Mouse (Mus musculus): ENCODE results near the gene Mpo. TPM values are rescaled to one million over a fixed set of nuclear protein-coding genes. Genes with fewer than 3 reads are reported as not detected.

Gene Mpo
- polyA plus RNA-seq, 2 experiments from 2014 or later = not detected

GRCm38 (mm10) chr11:87758161-87758911 is 35.0 kb upstream of the Mpo start:
- no peak for ATAC-seq

DNA sequence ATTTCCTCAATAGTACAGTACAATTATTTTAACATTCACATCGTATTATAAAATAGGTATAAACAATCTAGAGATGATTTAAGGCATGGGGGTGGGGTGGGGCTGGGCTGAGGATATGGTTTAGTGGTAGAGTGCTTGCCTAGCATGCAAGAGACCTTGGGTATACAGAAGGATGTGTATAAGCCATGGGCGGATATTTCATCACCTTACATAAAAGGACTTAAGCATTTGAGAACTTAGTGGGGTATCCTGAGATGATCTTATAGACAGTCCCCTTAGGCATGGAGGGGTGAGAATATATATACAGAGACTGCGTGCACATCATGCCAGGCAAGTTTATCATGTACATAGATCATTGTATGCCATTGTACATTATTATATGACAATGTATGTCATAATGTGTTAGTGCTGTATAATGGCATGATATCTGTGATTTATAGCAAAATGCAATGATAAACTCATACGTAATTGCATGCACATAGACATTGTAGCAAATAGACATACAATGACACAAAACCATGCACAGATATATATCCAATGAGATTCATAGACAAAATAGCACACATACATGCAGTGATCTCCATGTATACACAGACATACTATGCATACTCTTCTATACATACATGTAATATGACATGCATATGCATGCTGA is 34.3 kb upstream of the Mpo start:
- ATAC-seq = peak; percentile 9

- ATAC-seq = peak; percentile 16
These were observed 33.8 kb upstream of the Mpo start for GRCm38 (mm10) chr11:87759609-87760005.

DNA sequence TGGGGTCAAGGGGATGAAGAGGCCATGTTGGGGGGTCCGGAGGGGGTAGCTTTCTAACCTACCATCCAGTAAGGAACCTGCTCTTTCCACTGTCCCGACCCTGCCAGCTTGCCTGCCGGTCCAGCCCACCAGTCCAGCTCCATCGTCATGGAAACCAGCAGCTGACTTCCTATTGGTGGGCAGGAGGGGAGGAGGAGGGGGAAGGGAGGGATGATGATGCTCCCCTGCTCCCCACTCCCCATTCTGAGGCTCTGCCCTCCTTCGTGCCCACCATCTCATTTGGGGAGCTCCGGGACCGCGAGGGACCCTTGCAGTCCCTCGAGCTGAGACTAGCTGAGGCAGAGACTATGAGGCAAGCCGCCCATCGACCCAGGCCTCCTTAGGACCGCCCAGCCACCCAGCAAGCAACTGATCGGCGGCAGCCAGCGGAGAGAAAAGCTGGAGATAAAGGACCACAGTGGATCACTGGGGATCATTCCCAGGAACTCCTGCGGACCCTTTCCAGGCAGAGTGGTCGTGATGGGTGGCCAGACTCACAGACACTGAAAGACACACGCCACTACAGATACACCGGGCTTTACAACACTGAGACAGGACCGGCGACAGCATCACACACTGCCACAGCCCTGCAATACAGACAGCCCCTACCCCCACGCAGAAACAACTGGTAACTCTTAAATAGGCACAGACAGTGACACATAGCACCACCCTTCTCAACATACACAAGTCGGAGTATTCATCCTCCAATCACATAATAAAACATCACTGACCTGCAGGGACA is 32.9 kb upstream of the Mpo start, which contains the start of gene Tspoap1:
TSS of gene Tspoap1 (plus strand) at position 241 of the 781 bp plus-strand sequence.
- ATAC-seq = no peak

GRCm38 (mm10) chr11:87761181-87761721 is 32.1 kb upstream of the Mpo start:
- no peak for ATAC-seq

DNA sequence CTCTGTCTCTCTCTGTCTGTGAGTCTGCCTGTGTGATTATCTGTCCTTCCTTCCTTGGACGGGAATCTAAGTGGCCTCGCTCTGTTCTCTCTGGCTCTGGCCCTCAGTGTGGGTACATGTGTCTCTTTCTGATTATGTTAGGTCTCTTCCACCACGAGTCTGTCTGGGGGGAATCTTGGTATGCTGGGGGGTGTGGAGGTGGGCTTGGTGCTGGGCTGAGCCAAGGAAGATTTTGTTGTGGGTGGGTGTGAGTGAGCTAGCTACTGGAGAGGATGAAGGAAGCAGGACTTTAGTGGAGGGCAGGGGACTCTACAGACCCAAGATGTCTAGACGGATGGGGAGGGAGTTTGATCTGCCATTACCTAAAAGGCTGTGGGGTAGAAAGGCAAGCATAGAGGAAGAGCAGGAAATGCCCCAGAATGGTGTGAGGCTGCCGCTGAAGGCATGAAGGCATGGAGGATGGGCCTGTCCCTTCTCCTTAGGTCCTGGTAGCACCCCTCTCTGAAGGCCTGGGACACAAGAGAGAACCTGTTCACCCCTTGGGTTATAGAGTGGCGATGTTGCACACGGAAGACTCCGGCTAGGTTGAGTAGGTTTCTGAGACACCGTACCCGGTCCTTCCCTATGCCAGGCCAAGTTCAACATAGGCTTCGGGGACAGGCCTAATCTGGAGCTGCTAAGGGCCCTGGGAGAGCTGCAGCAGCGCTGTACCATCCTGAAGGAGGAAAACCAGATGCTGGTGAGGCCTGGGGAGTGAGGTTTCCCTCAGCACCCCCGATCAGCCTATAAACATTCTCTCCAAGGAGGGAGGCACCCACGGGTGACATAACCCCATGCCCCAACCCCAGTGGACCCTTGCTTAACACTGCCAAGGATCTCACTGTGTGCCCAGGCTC is 31.3 kb upstream of the Mpo start:
- ATAC-seq = no peak

DNA sequence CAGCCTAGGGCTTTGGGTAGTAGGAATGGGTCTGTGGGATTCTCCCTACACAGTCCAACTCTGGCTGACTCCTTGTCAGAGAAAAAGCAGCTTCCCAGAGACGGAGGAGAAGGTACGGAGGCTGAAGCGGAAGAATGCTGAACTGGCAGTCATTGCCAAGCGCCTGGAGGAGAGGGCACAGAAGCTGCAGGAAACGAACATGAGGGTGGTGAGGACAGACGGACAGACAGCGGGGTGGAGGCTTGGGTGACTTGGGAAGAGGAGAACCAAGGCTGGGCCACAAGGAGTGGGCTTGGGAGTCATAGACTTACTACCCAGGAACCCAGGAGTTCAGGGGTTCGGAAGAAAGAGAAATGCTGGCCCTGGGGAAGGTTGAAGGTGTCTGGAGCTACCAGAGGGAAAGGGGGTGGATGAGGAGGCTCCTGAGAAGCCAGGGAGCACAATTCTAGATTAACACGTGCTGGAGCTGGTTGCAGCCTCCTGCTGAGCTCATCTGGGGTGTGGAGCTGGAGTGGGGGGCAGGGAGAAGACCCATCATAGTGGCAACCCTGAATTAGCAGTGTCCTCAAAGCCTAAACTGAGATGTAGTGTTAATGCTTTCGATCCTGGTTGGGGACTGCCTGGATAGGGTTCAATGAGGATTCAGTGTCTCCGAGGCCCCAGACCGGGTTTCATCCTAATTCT is 30.5 kb upstream of the Mpo start:
- ATAC-seq = no peak

GRCm38 (mm10) chr11:87763511-87763987 is 29.8 kb upstream of the Mpo start:
- no peak for ATAC-seq

DNA sequence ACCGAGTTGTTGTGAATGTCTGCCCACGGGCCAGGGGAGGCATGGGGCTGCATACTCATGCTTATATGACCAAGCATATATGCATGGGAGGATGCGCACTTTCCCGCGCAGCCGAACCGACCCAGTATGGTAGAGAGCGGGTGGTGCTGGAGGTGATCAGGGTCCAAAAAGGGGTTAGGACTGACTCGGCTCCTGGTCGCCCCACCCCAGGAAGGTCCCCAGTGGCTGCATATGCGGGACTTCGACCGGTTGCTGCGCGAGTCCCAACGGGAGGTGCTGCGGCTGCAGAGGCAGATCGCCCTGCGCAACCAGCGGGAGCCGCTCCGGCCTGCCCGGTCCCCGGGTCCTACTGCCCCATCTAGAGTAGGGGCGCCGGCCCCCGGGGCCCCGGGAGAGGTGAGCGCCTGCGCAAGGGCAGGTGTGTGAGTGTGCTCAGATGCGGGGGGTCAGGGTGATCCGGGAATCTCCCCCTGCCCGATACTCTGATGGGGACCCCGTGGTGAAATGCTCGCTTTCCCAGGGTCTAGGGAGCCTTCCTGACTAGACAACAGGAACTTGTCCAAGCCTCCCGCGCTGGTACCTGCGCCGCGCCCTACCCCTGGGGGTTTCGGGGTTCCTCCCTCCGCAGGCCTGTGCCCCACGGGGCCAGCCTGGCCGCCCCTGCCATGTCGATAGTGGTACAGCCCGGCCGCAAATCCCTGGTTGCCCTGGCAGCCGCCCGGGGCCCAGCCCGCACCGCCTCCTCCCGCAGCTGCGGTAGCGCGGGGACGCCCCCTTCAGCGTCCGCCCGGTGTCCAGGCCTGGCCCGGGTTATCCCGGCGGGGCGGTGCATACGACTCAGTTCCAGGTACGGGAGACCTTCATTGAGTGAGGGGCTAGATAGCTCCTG is 29.1 kb upstream of the Mpo start:
- ATAC-seq = no peak

DNA sequence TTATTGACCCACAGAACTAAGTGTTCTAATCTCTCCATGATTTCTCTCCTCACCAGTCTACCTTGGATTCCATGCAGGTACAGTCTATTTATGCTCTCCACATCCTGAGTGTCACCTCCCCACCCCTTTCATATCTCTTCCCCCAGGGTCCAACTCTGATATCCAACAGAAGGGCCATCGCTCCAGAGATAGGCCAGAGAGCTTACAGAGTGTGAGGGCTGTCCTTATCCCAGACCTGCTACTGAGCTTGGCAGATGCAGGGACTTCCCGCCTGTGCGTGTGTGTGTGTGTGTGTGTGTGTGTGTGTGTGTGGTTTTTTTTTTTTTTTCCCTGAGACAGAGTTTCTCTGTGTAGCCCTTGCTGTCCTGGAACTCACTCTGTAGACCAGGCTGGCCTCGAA is 24.6 kb upstream of the Mpo start:
- no peak for ATAC-seq

DNA sequence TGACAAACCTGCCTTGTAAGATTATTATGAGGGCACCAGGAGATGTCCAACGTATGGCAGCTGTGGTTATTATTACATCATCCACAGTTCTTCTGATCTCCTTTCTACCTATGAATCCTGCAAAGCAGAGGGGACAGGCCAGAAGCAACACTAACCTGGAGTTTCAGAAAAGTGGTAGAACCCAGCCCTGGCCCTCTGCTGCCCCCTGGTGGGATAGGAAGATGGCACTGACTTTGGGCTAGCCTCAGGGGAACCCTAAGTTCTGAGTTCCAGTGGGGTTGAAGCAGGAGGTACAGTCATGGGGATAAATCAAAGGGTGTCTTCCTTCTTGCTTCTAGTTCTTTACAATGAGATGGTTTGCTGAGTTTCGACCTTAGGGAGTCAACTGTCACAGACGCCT is 22.4 kb upstream of the Mpo start:
- ATAC-seq = peak; percentile 82

- no peak for ATAC-seq
These were observed 21.0 kb upstream of the Mpo start for GRCm38 (mm10) chr11:87772354-87772753.

GRCm38 (mm10) chr11:87778100-87778765 is 15.1 kb upstream of the Mpo start:
- no peak for ATAC-seq

DNA sequence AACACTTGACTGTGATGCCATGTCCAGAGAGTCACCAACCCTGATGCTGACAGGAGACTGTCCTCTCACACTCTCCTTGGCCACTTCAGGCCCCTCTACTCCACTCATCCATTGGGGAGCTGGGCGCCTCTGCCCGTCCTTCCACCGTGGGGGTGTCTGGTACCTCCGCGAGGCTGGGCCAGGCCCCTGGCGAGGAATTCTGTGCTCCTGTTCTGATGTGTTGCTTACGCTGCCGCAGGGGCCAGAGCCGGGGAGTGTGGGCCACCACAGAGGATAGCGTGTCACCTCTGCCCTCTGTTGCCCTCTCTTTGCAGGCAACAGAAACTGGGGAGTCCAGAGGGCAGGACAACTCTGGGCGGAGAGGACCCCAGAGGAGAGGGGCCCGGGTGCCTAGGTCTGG is 14.5 kb upstream of the Mpo start:
- ATAC-seq = no peak

DNA sequence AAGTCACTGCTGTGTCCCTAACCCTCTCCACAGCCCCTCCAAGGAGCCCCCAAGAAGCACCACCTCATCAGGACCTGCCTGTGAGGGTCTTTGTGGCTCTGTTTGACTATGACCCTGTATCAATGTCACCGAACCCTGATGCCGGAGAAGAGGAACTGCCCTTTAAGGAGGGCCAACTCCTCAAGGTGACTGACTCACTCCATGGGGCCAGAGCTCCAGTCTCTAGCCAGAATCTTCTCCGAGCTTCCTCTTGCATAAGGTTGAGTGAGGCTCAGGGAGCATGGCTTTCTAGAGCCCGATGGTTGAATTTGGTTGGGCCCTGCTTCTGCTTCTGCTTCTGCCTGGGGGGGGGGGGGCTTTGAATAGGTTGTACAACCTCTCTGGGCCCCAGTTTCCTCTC is 14.0 kb upstream of the Mpo start:
- ATAC-seq = no peak

GRCm38 (mm10) chr11:87780130-87780529 is 13.3 kb upstream of the Mpo start:
- ATAC-seq = no peak

GRCm38 (mm10) chr11:87790088-87790487 is 3.3 kb upstream of the Mpo start:
- no peak for ATAC-seq

DNA sequence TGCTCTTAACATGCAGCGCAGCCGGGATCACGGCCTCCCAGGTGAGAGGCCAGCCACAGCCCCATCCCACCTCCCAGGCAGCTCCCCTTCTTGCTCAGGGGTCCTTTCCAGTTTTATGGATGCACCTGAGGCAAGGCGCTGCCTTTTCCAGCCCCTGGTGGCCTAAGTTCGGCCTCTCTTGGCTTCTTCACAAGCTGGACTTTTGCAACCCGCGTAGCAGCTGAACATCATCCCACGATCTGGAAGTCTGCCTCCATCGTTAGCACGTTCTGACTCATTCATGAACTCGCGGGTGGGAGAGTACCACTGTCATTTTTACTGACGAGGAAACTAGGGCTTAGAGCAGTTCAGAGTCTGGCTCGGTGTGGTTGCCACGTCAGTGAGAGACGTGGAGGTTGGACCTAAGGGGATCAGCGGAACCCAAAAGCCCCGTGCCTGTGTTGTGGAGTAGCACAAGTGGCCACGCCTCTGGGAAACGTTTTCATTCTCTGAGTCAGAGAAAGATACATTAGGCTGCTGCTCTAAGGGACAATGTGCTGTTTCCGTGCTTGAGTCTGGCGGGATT is 8.4 kb downstream of the Mpo start:
- ATAC-seq = no peak

DNA sequence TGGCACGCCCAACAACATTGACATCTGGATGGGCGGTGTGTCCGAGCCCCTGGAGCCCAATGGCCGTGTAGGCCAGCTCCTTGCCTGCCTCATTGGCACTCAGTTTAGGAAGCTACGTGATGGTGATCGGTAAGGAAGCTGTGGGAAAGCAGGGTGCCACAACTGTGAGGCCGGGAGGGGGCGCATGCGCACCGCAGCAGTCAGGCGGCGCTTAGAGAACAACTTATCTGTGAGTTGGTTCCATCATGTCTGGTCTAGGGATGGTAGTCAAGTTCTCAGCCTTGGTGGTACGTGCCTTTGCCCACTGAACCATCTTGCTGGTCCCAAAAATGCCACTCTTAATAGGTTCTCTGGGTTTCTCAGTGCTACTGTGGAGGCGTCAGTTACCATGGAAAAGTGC is 9.2 kb downstream of the Mpo start:
- ATAC-seq = no peak

Data from CD4-positive, CD25-positive, alpha-beta regulatory T cell, adult 4 months (primary cell).